Mouse (Mus musculus): Measurements from ENCODE around the gene Adamts17.

- TF ChIP-seq POLR2A (IDR thresholded peaks at IDR 0.05; ENCODE audit: borderline replicate concordance, extremely low read depth, insufficient read depth, insufficient read length, poor library complexity, severe bottlenecking) (no peak), CTCF (IDR thresholded peaks at IDR 0.05; ENCODE audit: borderline replicate concordance, extremely low read depth, insufficient read depth, insufficient read length) (no peak)
These were observed 101.2 kb downstream of the Adamts17 start for GRCm38 (mm10) chr7:66940761-66941160.

Data from brain, embryonic 14.5 days (tissue).